Mouse (Mus musculus): ENCODE data around the gene Zfp90. TPM values are rescaled to one million over a fixed set of nuclear protein-coding genes. Genes with fewer than 3 reads are reported as not detected.

The Zfp90 gene
- polyA plus RNA-seq, 1 experiment, result 0.78 TPM

DNA sequence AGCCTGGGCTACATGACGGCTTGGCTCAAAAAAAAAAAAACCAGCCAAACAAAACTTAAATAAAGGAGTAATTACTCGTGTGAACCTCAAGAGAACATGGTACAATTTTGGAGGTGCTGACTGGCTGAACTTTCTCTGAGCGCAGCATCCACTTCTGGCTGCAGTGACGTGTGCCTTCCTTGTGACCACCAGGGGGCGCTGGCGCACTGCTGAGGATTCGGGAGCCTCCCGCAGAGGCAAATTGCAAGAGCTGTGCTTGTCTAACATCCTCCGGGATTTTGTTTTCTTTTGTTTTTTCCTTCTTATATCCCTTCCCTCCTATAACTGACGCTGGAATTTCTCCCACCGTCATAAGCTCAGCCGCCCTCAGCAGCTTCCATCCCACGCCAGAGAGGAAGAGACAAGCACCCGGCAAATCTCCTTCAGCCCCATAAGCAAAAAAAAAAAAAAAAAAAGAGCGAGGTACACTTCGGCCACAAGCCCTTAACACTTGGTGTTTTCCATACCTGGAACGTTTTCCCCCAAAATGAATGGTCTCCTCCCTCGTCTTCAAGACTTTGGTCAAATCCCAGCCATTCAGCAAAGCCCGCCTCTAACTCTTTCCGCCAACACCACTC lies 17.9 kb downstream of the Zfp90 start:
- TF ChIP-seq FLI1 (IDR thresholded peaks at IDR 0.05; ENCODE audit: low read length) (no peak), GATA1 (IDR thresholded peaks at IDR 0.05; ENCODE audit: borderline replicate concordance, low read length) (no peak)
- peaks cover 10% of the 10 kb centered on the region for H3K9me3 ChIP-seq
- peak overlapping the region; percentile 67 for H3K4me3 ChIP-seq (replicated peaks)

DNA sequence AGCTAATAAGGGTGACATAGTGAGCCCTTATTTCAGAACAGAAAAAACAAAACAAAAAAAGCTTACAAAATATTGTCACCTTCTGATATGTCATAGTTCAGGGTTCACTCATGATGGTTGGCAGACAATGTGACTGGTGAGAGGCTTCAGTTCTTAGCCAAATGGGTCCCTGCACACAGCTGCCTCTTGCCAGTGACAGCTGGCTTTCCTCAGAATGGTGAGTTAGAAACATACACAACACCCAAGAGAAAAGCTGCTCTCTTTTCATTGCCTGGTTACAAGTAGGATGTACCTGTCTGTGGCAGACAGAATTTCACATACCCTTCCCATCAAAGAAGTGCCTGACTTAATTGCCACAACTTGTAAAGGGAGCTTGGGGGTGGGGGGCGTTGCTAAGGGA lies 18.5 kb downstream of the Zfp90 start:
- H3K4me3 ChIP-seq (replicated peaks), result no peak overlapping the region
- H3K36me3 ChIP-seq (replicated peaks; ENCODE audit: low read length), result no peaks in the 10 kb centered on the region
- no peak for TF ChIP-seq FLI1 (IDR thresholded peaks at IDR 0.05; ENCODE audit: low read length)
- no peak for TF ChIP-seq GATA1 (IDR thresholded peaks at IDR 0.05; ENCODE audit: borderline replicate concordance, low read length)
- H3K4me1 ChIP-seq, result no peaks in the 10 kb centered on the region; the same call in 1 of the 2 replicates
- H3K9me3 ChIP-seq, result peaks cover 7% of the 10 kb centered on the region
- peaks cover 41% of the 10 kb centered on the region for H3K27me3 ChIP-seq (replicated peaks)

More for the DNA sequence above, 17.9 kb downstream of the Zfp90 start:
- H3K36me3 ChIP-seq (replicated peaks; ENCODE audit: low read length), result no peaks in the 10 kb centered on the region
- peaks cover 41% of the 10 kb centered on the region for H3K27me3 ChIP-seq (replicated peaks)
- no peaks in the 10 kb centered on the region; the same call in 1 of the 2 replicates for H3K4me1 ChIP-seq

DNA sequence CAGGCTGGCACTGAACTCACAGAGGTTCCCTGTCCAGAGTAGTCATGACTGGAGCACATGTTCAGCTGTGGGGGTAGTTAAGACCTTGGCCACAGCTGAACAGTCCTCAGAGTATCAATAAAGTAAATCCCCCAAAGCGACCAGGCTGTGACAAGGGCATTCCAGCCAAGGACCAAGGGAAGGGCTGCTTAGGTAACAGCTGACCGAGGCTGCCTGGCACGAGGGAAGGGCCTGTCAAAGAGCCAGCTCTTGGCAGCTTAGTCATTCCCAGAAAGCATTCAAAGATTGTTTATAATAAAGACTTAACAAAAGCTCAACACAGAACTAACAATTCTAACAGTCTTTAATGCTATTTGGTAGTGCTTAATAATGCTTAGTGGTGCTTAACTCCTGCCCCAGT lies 22.7 kb downstream of the Zfp90 start:
- no peak for TF ChIP-seq GATA1 (IDR thresholded peaks at IDR 0.05; ENCODE audit: borderline replicate concordance, low read length)
- no peak for TF ChIP-seq FLI1 (IDR thresholded peaks at IDR 0.05; ENCODE audit: low read length)

DNA sequence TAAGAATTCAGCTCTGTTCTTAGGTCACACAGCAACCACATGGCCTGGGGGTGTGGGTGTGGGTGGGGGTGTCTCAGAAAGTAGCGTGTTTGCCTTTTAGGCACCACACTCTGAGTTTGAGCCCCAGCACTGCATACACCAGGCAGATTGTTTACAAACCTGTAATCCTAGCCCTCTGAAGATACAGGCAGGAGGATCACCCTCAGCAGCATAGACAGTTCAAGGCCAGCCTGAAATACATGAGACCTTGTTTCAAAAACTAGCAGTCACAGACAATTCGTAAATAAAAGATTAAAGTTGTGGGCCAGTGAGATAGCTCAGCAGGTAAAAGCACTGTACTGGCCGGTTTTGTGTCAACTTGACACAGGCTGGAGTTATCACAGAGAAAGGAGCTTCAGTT lies 25.0 kb downstream of the Zfp90 start:
- no peaks in the 10 kb centered on the region for H3K4me1 ChIP-seq
- peaks cover 5% of the 10 kb centered on the region for H3K9me3 ChIP-seq
- H3K4me3 ChIP-seq (replicated peaks), result no peak overlapping the region
- TF ChIP-seq GATA1 (IDR thresholded peaks at IDR 0.05; ENCODE audit: borderline replicate concordance, low read length), result no peak
- no peak for TF ChIP-seq FLI1 (IDR thresholded peaks at IDR 0.05; ENCODE audit: low read length)
- H3K27me3 ChIP-seq (replicated peaks), result peaks cover 7% of the 10 kb centered on the region
- no peaks in the 10 kb centered on the region for H3K36me3 ChIP-seq (replicated peaks; ENCODE audit: low read length)

More for the DNA sequence above, 22.7 kb downstream of the Zfp90 start:
- Histone ChIP-seq H3K36me3 (replicated peaks; ENCODE audit: low read length) (no peaks in the 10 kb centered on the region), H3K9me3 (no peaks in the 10 kb centered on the region), H3K27me3 (replicated peaks) (peaks cover 22% of the 10 kb centered on the region), H3K4me3 (replicated peaks) (no peak overlapping the region), H3K4me1 (no peaks in the 10 kb centered on the region; the same call in 1 of the 2 replicates)

DNA sequence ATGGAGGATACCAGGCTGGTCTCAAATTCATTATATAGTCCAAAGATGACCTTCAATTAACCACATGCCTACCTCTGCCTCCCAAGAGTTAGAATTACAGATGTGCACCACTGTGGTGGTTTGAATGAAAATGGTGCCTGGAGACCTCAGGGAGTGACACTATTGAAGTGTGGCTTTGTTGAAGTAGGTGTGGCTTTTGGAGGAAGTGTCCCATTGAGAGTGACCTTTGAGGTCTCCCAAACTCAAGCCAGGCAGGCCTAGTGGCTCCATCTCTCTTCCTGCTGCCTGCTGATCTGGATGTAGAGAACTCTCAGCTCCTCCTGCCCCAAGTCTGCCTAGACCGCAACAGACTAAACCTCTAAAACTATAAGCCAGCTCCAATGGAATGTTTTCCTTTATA lies 27.6 kb downstream of the Zfp90 start:
- Histone ChIP-seq H3K27me3 (replicated peaks) (peaks cover 2% of the 10 kb centered on the region), H3K4me1 (no peaks in the 10 kb centered on the region), H3K36me3 (replicated peaks; ENCODE audit: low read length) (no peaks in the 10 kb centered on the region), H3K4me3 (replicated peaks) (no peak overlapping the region), H3K9me3 (peaks cover 20% of the 10 kb centered on the region)
- no peak for TF ChIP-seq GATA1 (IDR thresholded peaks at IDR 0.05; ENCODE audit: borderline replicate concordance, low read length)
- no peak for TF ChIP-seq FLI1 (IDR thresholded peaks at IDR 0.05; ENCODE audit: low read length)

DNA sequence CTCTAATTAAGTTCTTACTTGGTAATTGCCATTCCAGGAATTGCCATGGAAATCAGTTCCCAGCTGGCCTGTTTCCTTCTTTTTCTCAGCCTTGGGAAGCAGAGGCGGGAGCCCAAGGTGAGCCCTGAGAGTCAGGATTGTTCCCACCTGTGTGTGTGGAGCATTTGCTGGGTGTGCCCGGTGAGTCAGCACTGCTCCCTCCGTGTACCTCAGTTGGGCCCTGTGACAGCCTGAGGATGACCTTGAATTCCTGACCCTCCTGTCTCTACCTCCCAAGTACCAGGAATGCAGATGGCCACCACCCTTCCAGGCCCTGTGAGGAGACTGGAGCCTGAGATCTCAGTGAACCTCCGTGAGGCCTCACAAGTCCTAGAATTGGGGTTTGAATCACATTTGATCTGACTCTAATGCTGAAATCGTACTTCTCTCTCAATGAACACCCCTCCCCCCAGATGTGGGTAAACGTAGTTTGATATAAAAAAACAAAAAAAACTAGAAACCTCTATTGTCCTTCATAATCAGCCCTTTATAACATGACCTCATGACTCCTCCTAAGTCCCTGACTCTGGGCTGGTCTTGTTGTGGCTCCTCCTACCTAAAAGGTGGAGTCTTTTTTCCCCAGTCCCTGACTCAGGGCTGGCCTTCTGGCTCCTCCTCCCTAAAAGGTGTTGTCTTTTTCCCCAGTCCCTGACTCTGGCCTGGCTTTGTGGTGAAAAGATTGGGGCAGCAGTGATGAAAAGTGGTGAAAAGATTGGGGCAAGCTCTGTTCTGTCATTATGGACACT lies 36.4 kb downstream of the Zfp90 start:
- no peaks in the 10 kb centered on the region for H3K4me1 ChIP-seq
- no peaks in the 10 kb centered on the region for H3K36me3 ChIP-seq (replicated peaks; ENCODE audit: low read length)
- peaks cover 18% of the 10 kb centered on the region for H3K9me3 ChIP-seq
- H3K27me3 ChIP-seq (replicated peaks), result peaks cover 4% of the 10 kb centered on the region
- TF ChIP-seq FLI1 (IDR thresholded peaks at IDR 0.05; ENCODE audit: low read length), result no peak
- H3K4me3 ChIP-seq (replicated peaks), result no peak overlapping the region

DNA sequence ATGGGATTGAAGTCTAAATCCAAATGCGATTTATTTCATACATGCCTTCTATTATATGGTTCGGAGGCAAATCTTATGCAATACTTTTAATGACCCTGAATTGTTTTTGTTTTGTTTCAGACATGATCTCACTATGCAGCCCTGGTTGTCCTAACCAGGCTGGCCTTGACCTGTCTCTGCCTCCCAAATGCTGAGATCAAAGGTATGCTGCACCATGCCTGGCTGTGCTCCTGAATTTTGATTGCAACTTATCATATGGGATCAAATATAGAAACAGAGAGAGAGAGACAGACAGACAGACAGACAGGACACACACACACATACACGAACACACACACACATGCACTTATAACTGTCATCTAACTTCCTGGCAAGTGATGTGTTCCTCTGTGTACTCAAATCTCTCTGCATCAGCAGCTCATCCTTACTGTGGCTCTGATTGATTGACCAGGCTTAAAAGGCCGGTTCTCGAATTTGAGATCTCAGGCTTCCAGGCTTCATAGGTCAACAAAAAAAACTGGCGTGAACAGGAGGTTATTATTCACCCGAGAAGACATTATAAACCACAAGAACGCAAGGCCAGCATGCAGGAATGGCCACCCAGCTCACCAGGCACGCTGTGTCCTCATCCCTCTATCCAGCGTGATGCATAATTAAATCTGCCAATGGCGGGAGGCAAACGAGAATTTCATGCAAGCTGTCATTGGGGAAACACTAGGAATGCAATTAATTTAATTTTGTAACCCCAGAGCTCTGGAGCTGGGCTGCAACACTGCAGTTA lies 37.8 kb downstream of the Zfp90 start:
- Histone ChIP-seq H3K4me3 (replicated peaks) (no peak overlapping the region), H3K36me3 (replicated peaks; ENCODE audit: low read length) (no peaks in the 10 kb centered on the region), H3K27me3 (replicated peaks) (peaks cover 4% of the 10 kb centered on the region), H3K4me1 (no peaks in the 10 kb centered on the region), H3K9me3 (peaks cover 11% of the 10 kb centered on the region; the same call in 1 of the 2 replicates)
- TF ChIP-seq GATA1 (IDR thresholded peaks at IDR 0.05; ENCODE audit: borderline replicate concordance, low read length), result no peak

DNA sequence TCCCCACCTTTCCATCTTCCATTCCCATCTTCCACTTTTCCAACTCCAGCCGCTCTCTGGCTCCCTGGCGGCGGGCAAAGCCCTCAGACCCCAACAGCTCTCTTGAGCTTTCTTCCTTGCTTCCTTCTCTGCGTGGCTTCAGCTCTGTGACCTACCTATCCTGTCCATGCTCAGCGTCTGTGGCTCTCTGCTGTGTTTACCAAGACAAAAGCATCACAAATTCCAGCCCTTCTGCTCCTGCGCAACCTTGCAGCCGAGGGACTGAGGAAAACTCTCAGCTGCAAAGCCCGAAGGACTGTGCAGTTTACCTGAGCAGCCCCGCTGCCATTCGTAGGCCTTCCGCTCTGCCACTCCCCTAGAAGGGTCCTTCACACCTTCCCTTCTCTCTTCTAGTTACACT lies 38.9 kb downstream of the Zfp90 start:
- peaks cover 11% of the 10 kb centered on the region; the same call in 1 of the 2 replicates for H3K9me3 ChIP-seq
- H3K4me1 ChIP-seq, result no peaks in the 10 kb centered on the region
- H3K4me3 ChIP-seq (replicated peaks), result no peak overlapping the region
- TF ChIP-seq FLI1 (IDR thresholded peaks at IDR 0.05; ENCODE audit: low read length) (no peak), GATA1 (IDR thresholded peaks at IDR 0.05; ENCODE audit: borderline replicate concordance, low read length) (no peak)
- no peaks in the 10 kb centered on the region for H3K36me3 ChIP-seq (replicated peaks; ENCODE audit: low read length)
- H3K27me3 ChIP-seq (replicated peaks), result peaks cover 4% of the 10 kb centered on the region

DNA sequence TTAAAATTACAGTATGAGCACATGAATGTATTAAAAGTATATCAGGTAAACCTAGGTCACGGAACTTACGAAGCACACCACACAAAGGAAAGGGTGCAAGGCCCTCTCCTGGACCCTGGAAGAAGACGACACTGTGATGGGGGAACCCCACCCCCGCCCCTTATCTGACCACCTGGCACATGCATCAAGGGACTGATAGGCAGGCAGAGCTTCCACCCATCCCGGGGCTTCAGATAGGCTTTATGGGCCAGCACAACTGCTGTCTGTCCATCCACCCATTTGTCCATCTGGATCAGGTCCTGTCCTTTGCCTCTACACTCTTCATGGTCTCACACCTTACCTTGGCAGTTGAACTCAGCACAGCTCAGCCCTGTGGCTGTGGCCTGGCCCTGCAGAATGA lies 47.0 kb downstream of the Zfp90 start:
- H3K4me3 ChIP-seq (replicated peaks), result no peak overlapping the region
- no peaks in the 10 kb centered on the region for H3K4me1 ChIP-seq
- no peak for TF ChIP-seq FLI1 (IDR thresholded peaks at IDR 0.05; ENCODE audit: low read length)
- TF ChIP-seq GATA1 (IDR thresholded peaks at IDR 0.05; ENCODE audit: borderline replicate concordance, low read length), result no peak
- H3K27me3 ChIP-seq (replicated peaks), result peaks cover 5% of the 10 kb centered on the region
- H3K36me3 ChIP-seq (replicated peaks; ENCODE audit: low read length), result no peaks in the 10 kb centered on the region
- peaks cover 13% of the 10 kb centered on the region for H3K9me3 ChIP-seq

DNA sequence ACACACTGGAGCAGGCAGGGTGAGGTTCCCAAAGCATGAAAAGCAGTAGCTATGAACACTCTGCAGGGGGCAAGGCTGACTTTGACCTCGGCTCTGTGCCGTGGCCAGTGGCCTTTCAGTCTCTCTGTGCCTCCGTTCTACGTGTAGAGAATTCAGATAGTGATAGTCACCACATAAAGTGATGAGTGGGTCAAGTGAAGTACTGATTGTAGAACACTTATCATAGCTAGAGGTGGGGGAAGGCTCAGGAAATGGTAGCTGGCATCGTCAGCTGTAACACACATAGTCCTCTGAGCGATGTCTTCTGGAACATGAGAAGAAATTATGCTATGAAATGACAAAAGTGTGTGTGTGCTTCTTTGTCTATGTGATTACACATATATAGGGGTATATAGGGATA lies 48.7 kb downstream of the Zfp90 start:
- Histone ChIP-seq H3K9me3 (peaks cover 13% of the 10 kb centered on the region), H3K36me3 (replicated peaks; ENCODE audit: low read length) (no peaks in the 10 kb centered on the region), H3K27me3 (replicated peaks) (peaks cover 7% of the 10 kb centered on the region), H3K4me1 (no peaks in the 10 kb centered on the region), H3K4me3 (replicated peaks) (no peak overlapping the region)
- TF ChIP-seq FLI1 (IDR thresholded peaks at IDR 0.05; ENCODE audit: low read length) (no peak), GATA1 (IDR thresholded peaks at IDR 0.05; ENCODE audit: borderline replicate concordance, low read length) (no peak)

Measured in megakaryocyte, embryonic 14.5 days (primary cell).